ENCODE assay signal across 13 mouse cellular contexts in genomic region chr7:135609655-135610054, GRCm38 (mm10).
DNase-seq lines count a peak whose midpoint lies in the region; ATAC-seq lines count a peak whose summit lies in the region.
"Had no signal": no experiment of that assay in that cellular context is flagged by ENCODE, and none has a peak within 500 bp of the region (broad histone marks: within the 10 kb centered on the region; RNA-seq: fewer than 3 reads in every experiment).

No protein-coding gene starts in this region.

- no peak for ATAC-seq in hindbrain, embryonic 16.5 days
- 0 out of 2 replicates have a peak, but pooled peaks have one; percentile 49 for ATAC-seq in kidney, embryonic 15.5 days (replicated peaks; ENCODE audit: low FRiP score)
- no peak for ATAC-seq in frontal cortex, adult (ENCODE audit: low TSS enrichment)
- ATAC-seq: forebrain, embryonic 16.5 days had no signal

- peaks cover 18% of the 10 kb centered on the region for H3K4me1 ChIP-seq in hindbrain, embryonic 10.5 days (replicated peaks)
- H3K4me1 ChIP-seq in hindbrain, embryonic 16.5 days (ENCODE audit: control insufficient read depth, insufficient read depth, low read depth, low read length): peaks cover 8% of the 10 kb centered on the region
- H3K4me1 ChIP-seq in kidney, embryonic 15.5 days: peaks cover 32% of the 10 kb centered on the region

- no peaks in the 10 kb centered on the region for H3K27me3 ChIP-seq in hindbrain, embryonic 10.5 days (ENCODE audit: insufficient read depth, poor library complexity, severe bottlenecking)
- H3K27me3 ChIP-seq in hindbrain, embryonic 16.5 days (replicated peaks; ENCODE audit: control insufficient read depth, insufficient read depth, low read length): no peaks in the 10 kb centered on the region
- no peaks in the 10 kb centered on the region for H3K27me3 ChIP-seq in kidney, embryonic 15.5 days
- H3K27me3 ChIP-seq: limb, embryonic 12.5 days had no signal

- 0 out of 2 replicates have a peak overlapping the region, but pooled peaks have one; percentile 45 for H3K27ac ChIP-seq in hindbrain, embryonic 10.5 days
- H3K27ac ChIP-seq in hindbrain, embryonic 16.5 days (ENCODE audit: low read depth, low read length): no peak overlapping the region
- peak overlapping the region; percentile 56 for H3K27ac ChIP-seq in kidney, embryonic 15.5 days
- H3K27ac ChIP-seq: limb, embryonic 12.5 days had no signal

- H3K36me3 ChIP-seq in hindbrain, embryonic 10.5 days: no peaks in the 10 kb centered on the region
- no peaks in the 10 kb centered on the region for H3K36me3 ChIP-seq in hindbrain, embryonic 16.5 days (ENCODE audit: control insufficient read depth, insufficient read depth, low read length)
- no peaks in the 10 kb centered on the region for H3K36me3 ChIP-seq in kidney, embryonic 15.5 days
- H3K36me3 ChIP-seq: limb, embryonic 12.5 days had no signal

- no peak for DNase-seq in hindbrain, embryonic 10.5 days (ENCODE audit: low spot score)
- DNase-seq in retina, postnatal 1 day: peak; percentile 45
- no peak for DNase-seq in retina, embryonic 14.5 days (ENCODE audit: low spot score)
- no peak for DNase-seq in testis, postnatal 14 days (ENCODE audit: low spot score)
- DNase-seq in left cerebral cortex, postnatal 10 days (ENCODE audit: extremely low spot score in 1 of 2, low spot score in 2 of 2): no peak
- DNase-seq: cerebellum, postnatal 14 days; right cerebral cortex, adult 18-20 months; thymus, adult 18-20 months had no signal

- no peak overlapping the region for H3K4me3 ChIP-seq in hindbrain, embryonic 10.5 days
- H3K4me3 ChIP-seq in hindbrain, embryonic 16.5 days (ENCODE audit: low read length): no peak overlapping the region
- no peak overlapping the region for H3K4me3 ChIP-seq in kidney, embryonic 15.5 days (replicated peaks)
- H3K4me3 ChIP-seq: limb, embryonic 12.5 days had no signal

- H3K9ac ChIP-seq in hindbrain, embryonic 16.5 days (ENCODE audit: low read depth, low read length): no peak overlapping the region
- H3K9ac ChIP-seq in kidney, embryonic 15.5 days: no peak overlapping the region
- H3K9ac ChIP-seq: limb, embryonic 12.5 days had no signal

- intact Hi-C loops in left cerebral cortex, postnatal 10 days (cut with DNase I): no loop called here

- no peaks in the 10 kb centered on the region for H3K9me3 ChIP-seq in hindbrain, embryonic 10.5 days
- H3K9me3 ChIP-seq in hindbrain, embryonic 16.5 days (ENCODE audit: control insufficient read depth, low read length): no peaks in the 10 kb centered on the region
- no peaks in the 10 kb centered on the region for H3K9me3 ChIP-seq in kidney, embryonic 15.5 days (replicated peaks)

- no peak overlapping the region for H3K4me2 ChIP-seq in hindbrain, embryonic 16.5 days (ENCODE audit: low read length)
- H3K4me2 ChIP-seq in kidney, embryonic 15.5 days: 0 out of 2 replicates have a peak overlapping the region, but pooled peaks have one; percentile 10
- H3K4me2 ChIP-seq: limb, embryonic 12.5 days had no signal

- WGBS in hindbrain, embryonic 10.5 days: 77% methylated on average over 7 of the region's 7 CpGs
- 36% methylated on average over 7 of the region's 7 CpGs for WGBS in hindbrain, embryonic 16.5 days
- WGBS in kidney, embryonic 15.5 days: 40% methylated on average over 7 of the region's 7 CpGs
